Mouse (Mus musculus): Measurements from ENCODE around the gene Btnl4. TPM values are rescaled to one million over a fixed set of nuclear protein-coding genes. Genes with fewer than 3 reads are reported as not detected.
"Not testable (repeated sequence)": the region's sequence is repeated elsewhere in the genome, so short reads cannot be mapped to it uniquely, and the experiment has no call there.

The Btnl4 gene
- polyA plus RNA-seq (2015; fragmentation: Nextera tagmentation; extraction: Ambion mirVana), result not detected in 2 replicates

- not testable (repeated sequence) for ATAC-seq (replicated peaks; ENCODE audit: insufficient number of reproducible peaks, insufficient read depth, low FRiP score, low read depth); H3K4me3 ChIP-seq; H3K4me1 ChIP-seq (replicated peaks); H3K9me3 ChIP-seq (replicated peaks); H3K9ac ChIP-seq; H3K27me3 ChIP-seq; H3K27ac ChIP-seq; H3K4me2 ChIP-seq; H3K36me3 ChIP-seq
- 68% methylated on average over 5 of the region's 5 CpGs for WGBS
Measured at GRCm38 (mm10) chr17:34477238-34478013, at the start of gene Btnl4. Btnl4 (minus strand) TSS chr17:34477318.

GRCm38 (mm10) chr17:34519001-34519400 is 41.9 kb upstream of the Btnl4 start:
- WGBS, result 64% methylated on average over 1 of the region's 1 CpGs
- Histone ChIP-seq H3K36me3 (no peaks in the 10 kb centered on the region), H3K27ac (no peak overlapping the region), H3K9me3 (replicated peaks) (no peaks in the 10 kb centered on the region), H3K9ac (no peak overlapping the region), H3K4me1 (replicated peaks) (no peaks in the 10 kb centered on the region), H3K4me2 (no peak overlapping the region), H3K27me3 (no peaks in the 10 kb centered on the region; the same call in 1 of the 2 replicates), H3K4me3 (no peak overlapping the region)
- ATAC-seq (replicated peaks; ENCODE audit: insufficient number of reproducible peaks, insufficient read depth, low FRiP score, low read depth), result no peak

GRCm38 (mm10) chr17:34518571-34518970 is 41.5 kb upstream of the Btnl4 start:
- not testable (repeated sequence) for H3K4me2 ChIP-seq; H3K27me3 ChIP-seq; H3K4me3 ChIP-seq; H3K36me3 ChIP-seq; H3K27ac ChIP-seq; ATAC-seq (replicated peaks; ENCODE audit: insufficient number of reproducible peaks, insufficient read depth, low FRiP score, low read depth); H3K9me3 ChIP-seq (replicated peaks); H3K4me1 ChIP-seq (replicated peaks); H3K9ac ChIP-seq
- 59% methylated on average over 3 of the region's 3 CpGs for WGBS

GRCm38 (mm10) chr17:34517795-34518194 is 40.7 kb upstream of the Btnl4 start:
- H3K36me3 ChIP-seq, result no peaks in the 10 kb centered on the region
- 84% methylated on average over 4 of the region's 4 CpGs for WGBS
- H3K4me3 ChIP-seq, result no peak overlapping the region
- no peak overlapping the region for H3K4me2 ChIP-seq
- no peak overlapping the region for H3K27ac ChIP-seq
- H3K9me3 ChIP-seq (replicated peaks), result no peaks in the 10 kb centered on the region
- H3K27me3 ChIP-seq, result no peaks in the 10 kb centered on the region; the same call in 1 of the 2 replicates
- no peak for ATAC-seq (replicated peaks; ENCODE audit: insufficient number of reproducible peaks, insufficient read depth, low FRiP score, low read depth)
- H3K4me1 ChIP-seq (replicated peaks), result no peaks in the 10 kb centered on the region
- H3K9ac ChIP-seq, result no peak overlapping the region

GRCm38 (mm10) chr17:34517252-34517651 is 40.1 kb upstream of the Btnl4 start, which contains the start of gene Btnl6:
Btnl6 (minus strand) TSS chr17:34517352.
- no peaks in the 10 kb centered on the region for H3K9me3 ChIP-seq (replicated peaks)
- H3K27me3 ChIP-seq, result no peaks in the 10 kb centered on the region; the same call in 1 of the 2 replicates
- H3K4me1 ChIP-seq (replicated peaks), result no peaks in the 10 kb centered on the region
- ATAC-seq (replicated peaks; ENCODE audit: insufficient number of reproducible peaks, insufficient read depth, low FRiP score, low read depth), result no peak
- no peak within 1 kb of the TSS for H3K4me3 ChIP-seq
- no peaks in the 10 kb centered on the region for H3K36me3 ChIP-seq
- H3K9ac ChIP-seq, result no peak within 1 kb of the TSS
- H3K4me2 ChIP-seq, result no peak within 1 kb of the TSS
- H3K27ac ChIP-seq, result no peak within 1 kb of the TSS
- 87% methylated on average over 4 of the region's 4 CpGs for WGBS

- no peaks in the 10 kb centered on the region for H3K36me3 ChIP-seq
- H3K4me3 ChIP-seq, result no peak overlapping the region
- ATAC-seq (replicated peaks; ENCODE audit: insufficient number of reproducible peaks, insufficient read depth, low FRiP score, low read depth), result no peak
- no peak overlapping the region for H3K9ac ChIP-seq
- H3K4me1 ChIP-seq (replicated peaks), result no peaks in the 10 kb centered on the region
- H3K9me3 ChIP-seq (replicated peaks), result no peaks in the 10 kb centered on the region
- no peaks in the 10 kb centered on the region; the same call in 1 of the 2 replicates for H3K27me3 ChIP-seq
- no peak overlapping the region for H3K27ac ChIP-seq
- H3K4me2 ChIP-seq, result no peak overlapping the region
- 58% methylated on average over 2 of the region's 2 CpGs for WGBS
Measured at GRCm38 (mm10) chr17:34516514-34516913, 39.4 kb upstream of the Btnl4 start.

- not testable (repeated sequence) for H3K36me3 ChIP-seq; H3K27ac ChIP-seq; H3K4me1 ChIP-seq (replicated peaks); H3K4me3 ChIP-seq; H3K9me3 ChIP-seq (replicated peaks); ATAC-seq (replicated peaks; ENCODE audit: insufficient number of reproducible peaks, insufficient read depth, low FRiP score, low read depth); H3K27me3 ChIP-seq; H3K9ac ChIP-seq; H3K4me2 ChIP-seq
- WGBS, result 19% methylated on average over 1 of the region's 1 CpGs
Measured at GRCm38 (mm10) chr17:34511723-34512122, 34.6 kb upstream of the Btnl4 start.

- no peaks in the 10 kb centered on the region for H3K36me3 ChIP-seq
- no peaks in the 10 kb centered on the region for H3K9me3 ChIP-seq (replicated peaks)
- no peak overlapping the region for H3K27ac ChIP-seq
- H3K27me3 ChIP-seq, result no peaks in the 10 kb centered on the region
- no peak overlapping the region for H3K9ac ChIP-seq
- no peak overlapping the region for H3K4me3 ChIP-seq
- H3K4me1 ChIP-seq (replicated peaks), result no peaks in the 10 kb centered on the region
- ATAC-seq (replicated peaks; ENCODE audit: insufficient number of reproducible peaks, insufficient read depth, low FRiP score, low read depth), result no peak
- H3K4me2 ChIP-seq, result no peak overlapping the region
Measured at GRCm38 (mm10) chr17:34507591-34507990, 30.5 kb upstream of the Btnl4 start.

- H3K4me3 ChIP-seq; H3K9ac ChIP-seq; H3K36me3 ChIP-seq; H3K4me2 ChIP-seq; H3K9me3 ChIP-seq (replicated peaks); H3K27ac ChIP-seq; H3K4me1 ChIP-seq (replicated peaks); ATAC-seq (replicated peaks; ENCODE audit: insufficient number of reproducible peaks, insufficient read depth, low FRiP score, low read depth); H3K27me3 ChIP-seq: not testable (repeated sequence)
- 52% methylated on average over 4 of the region's 4 CpGs for whole genome bisulfite sequencing
Measured at GRCm38 (mm10) chr17:34497726-34498125, 20.6 kb upstream of the Btnl4 start.

GRCm38 (mm10) chr17:34497319-34497718 is 20.2 kb upstream of the Btnl4 start:
- not testable (repeated sequence) for ATAC-seq (replicated peaks; ENCODE audit: insufficient number of reproducible peaks, insufficient read depth, low FRiP score, low read depth)

GRCm38 (mm10) chr17:34496539-34496938 is 19.4 kb upstream of the Btnl4 start:
- H3K4me2 ChIP-seq, result no peak overlapping the region
- ATAC-seq (replicated peaks; ENCODE audit: insufficient number of reproducible peaks, insufficient read depth, low FRiP score, low read depth), result no peak
- no peaks in the 10 kb centered on the region for H3K27me3 ChIP-seq
- H3K27ac ChIP-seq, result no peak overlapping the region
- WGBS, result 85% methylated on average over 1 of the region's 2 CpGs
- H3K36me3 ChIP-seq, result no peaks in the 10 kb centered on the region
- H3K4me3 ChIP-seq, result no peak overlapping the region
- H3K4me1 ChIP-seq (replicated peaks), result no peaks in the 10 kb centered on the region
- H3K9ac ChIP-seq, result no peak overlapping the region
- H3K9me3 ChIP-seq (replicated peaks), result no peaks in the 10 kb centered on the region

More at GRCm38 (mm10) chr17:34497319-34497718, 20.2 kb upstream of the Btnl4 start:
- H3K36me3 ChIP-seq; H3K27me3 ChIP-seq; H3K4me3 ChIP-seq; H3K4me2 ChIP-seq; H3K4me1 ChIP-seq (replicated peaks); H3K9ac ChIP-seq; H3K9me3 ChIP-seq (replicated peaks); H3K27ac ChIP-seq: not testable (repeated sequence)
- 78% methylated on average over 3 of the region's 3 CpGs for WGBS

GRCm38 (mm10) chr17:34495156-34495555 is 18.0 kb upstream of the Btnl4 start:
- H3K4me2 ChIP-seq; H3K9ac ChIP-seq; H3K27me3 ChIP-seq; H3K4me1 ChIP-seq (replicated peaks); H3K27ac ChIP-seq; ATAC-seq (replicated peaks; ENCODE audit: insufficient number of reproducible peaks, insufficient read depth, low FRiP score, low read depth); H3K4me3 ChIP-seq; H3K9me3 ChIP-seq (replicated peaks); H3K36me3 ChIP-seq: not testable (repeated sequence)
- WGBS, result 67% methylated on average over 2 of the region's 2 CpGs
